Mouse (Mus musculus) testis, postnatal 10 days (tissue): ENCODE measurements around the gene Rpl5.

Source experiments
- DNase-seq: peaks from one replicate; pipeline ENCODE4 v3.0.0; 2021; ENCODE audit warnings: low spot score

The Rpl5 gene

DNA sequence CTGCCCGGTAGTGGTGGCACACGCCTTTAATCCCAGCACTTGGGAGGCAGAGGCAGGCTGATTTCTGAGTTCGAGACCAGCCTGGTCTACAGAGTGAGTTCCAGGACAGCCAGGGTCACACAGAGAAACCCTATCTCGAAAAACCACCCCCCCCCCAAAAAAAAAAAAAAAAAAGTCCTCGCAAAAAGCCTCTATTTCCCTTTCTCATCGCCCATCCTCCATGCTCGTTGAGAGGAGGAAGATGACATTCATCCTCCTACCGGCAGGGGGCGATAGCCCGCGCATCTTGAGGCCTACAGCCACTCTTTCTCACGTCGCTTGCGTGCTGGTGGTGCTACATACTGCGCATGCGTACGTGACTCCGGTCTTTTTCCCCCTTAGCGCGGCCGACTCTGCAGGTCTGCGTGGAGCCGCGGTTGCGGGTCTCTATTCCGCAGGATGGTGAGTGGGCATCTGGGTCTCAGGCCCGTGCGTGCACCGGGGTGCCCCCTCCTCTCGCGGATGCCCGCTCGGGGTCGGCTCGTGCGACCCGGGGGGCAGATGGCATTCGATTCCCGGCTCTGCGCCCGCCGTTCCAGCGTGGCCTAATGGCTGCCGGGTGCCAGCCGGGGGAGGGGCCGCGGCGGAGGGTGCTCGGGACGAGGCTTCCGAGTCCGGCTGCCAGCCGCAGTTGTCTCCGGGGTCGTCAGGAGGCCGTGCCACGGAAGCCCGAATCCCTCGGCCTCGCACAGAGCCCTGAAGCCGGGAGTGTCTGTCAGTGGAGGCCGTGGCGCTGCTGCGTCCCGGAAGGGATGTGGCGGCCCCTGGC lies at the start of gene Rpl5:
Gene Rpl5, plus strand, starts transcription at position 297 of the 808 bp plus-strand sequence.
- DNase-seq: peak; percentile 97

DNA sequence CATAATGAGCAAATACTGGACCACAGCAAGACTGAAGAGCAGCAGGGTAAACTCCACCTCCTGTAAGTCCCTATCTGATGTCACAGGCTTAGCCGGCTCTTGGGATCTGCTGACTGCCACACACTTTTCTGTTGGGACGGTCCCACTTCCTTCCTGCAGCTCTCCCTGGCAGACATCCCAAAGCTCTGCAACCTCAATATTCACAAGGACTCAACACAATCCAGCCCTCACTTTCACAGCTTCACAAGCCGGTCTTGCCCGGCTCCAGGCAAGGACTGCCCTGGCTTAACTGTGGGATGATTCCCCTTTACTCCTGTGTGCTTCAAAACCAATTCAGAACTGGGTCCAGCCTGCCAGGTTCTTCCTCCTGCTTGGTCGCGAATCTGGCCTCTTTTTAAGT lies 46.5 kb upstream of the Rpl5 start:
- no peak for DNase-seq

DNA sequence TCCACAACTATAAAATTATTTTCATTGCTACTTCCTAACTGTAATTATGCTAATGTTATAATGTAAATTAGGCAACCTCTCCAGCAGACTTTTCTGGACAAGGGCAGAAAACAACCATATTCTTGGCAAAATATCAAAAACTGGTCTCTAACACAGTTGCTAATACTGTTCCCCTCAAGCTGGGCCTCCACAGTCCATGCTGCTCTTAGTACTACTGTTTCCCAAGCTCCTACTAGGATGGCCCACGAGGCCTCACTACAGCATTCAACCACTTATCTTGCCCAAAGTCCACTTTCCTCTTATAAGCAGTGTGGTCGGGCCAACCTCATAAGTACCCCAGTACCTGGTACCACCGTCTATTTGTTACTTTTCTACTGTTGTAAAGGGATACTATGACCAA lies 45.7 kb upstream of the Rpl5 start:
- no peak for DNase-seq

DNA sequence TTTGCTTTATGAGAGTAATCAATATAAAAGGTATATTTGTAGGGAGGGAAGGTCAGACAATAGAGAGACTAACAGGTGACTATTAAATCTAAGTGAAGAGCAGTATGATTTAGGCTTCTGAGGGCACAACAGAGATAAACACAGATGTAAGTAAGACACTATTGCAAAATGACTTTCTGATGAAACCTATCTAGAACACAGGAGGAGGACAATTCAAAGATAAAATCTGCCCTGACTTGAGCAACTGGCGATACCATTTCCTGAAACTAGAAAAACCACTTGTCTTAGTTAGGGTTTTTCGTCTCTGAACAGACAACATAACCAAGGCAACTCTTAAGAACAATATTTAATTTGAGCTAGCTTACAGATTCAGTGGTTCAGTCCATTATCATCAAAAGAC lies 44.8 kb upstream of the Rpl5 start:
- no peak for DNase-seq

DNA sequence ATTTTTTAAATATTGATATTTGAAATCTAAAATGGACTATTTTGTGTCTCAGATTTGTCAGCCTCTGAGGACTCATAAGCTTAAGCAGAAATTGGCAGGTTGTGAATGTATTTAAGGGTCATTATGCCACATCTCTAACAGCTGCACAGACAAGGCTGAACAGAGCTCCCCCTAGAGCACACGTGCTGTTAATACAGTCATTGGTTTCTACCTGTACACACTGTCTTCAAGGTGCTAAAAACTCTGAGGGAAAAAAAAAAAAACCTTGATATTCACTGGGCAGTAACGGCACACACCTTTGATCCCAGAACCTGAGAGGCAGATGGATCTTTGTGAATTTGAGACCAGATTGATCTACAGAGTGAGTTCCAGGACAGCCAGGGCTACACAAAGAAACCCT lies 41.3 kb upstream of the Rpl5 start:
- DNase-seq: no peak

DNA sequence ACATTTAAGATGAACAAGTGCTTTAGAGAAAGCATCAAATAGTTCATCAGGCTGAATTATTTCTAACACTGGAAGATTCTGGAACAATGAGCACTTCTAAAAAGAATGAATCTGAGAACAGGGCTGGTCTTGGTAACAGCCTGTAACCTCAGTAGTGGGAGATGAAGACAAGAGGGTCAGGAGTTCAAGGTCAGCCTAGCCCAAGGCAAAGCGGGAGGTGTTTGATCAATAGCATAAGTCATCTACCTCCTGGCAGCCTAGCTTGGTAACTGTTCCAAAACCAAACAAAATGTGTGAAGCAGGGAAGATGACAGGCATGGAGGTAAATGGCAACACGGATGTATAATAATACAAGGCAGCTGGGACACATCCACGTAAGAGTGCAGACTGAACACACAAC lies 36.3 kb upstream of the Rpl5 start:
- no peak for DNase-seq

DNA sequence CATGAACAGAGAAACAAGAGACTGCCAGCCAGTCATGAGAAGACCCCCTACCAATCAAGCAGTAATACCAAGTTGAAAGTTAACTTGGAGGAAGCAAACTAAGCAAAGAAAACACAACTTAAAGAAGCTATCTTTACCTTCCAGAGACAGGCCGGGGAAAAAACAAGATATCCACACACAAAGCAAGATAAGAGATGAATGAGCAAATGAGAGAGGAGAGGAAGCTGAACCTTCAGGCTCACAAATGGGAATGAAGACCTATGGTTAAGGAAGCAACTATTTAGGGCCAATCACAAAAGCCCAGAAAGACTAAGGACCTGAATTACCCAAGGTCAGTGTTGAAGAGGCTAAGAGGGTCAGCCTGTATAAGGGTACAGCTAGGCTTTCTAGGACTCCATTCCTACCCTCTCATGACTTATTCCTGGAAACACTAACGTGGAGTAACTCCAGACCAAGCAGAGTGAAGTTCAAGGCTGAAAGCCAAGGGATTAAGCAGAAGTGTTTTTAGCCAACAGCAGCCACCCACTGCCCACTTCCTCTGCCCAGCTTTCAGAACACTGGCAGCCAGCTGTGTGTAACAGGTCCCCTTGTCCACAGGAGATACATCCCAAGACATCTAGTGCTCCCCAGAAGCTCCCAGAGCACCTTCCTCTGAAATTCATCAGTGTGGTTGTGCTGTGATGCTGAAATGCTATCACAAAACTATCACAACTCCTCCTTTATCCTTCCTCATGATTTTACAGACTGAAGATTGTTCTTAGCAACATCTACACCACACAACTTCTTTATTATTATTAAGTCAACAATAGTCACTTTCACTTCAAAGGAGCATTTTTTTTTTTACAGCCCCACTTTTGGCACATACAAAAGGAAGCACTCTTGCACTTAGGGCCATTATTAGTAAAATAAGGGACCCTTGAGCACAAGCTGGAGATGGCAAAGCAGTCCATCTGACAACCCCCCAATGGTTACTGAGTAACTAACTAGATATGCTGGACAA lies 33.9 kb upstream of the Rpl5 start:
- no peak for DNase-seq

DNA sequence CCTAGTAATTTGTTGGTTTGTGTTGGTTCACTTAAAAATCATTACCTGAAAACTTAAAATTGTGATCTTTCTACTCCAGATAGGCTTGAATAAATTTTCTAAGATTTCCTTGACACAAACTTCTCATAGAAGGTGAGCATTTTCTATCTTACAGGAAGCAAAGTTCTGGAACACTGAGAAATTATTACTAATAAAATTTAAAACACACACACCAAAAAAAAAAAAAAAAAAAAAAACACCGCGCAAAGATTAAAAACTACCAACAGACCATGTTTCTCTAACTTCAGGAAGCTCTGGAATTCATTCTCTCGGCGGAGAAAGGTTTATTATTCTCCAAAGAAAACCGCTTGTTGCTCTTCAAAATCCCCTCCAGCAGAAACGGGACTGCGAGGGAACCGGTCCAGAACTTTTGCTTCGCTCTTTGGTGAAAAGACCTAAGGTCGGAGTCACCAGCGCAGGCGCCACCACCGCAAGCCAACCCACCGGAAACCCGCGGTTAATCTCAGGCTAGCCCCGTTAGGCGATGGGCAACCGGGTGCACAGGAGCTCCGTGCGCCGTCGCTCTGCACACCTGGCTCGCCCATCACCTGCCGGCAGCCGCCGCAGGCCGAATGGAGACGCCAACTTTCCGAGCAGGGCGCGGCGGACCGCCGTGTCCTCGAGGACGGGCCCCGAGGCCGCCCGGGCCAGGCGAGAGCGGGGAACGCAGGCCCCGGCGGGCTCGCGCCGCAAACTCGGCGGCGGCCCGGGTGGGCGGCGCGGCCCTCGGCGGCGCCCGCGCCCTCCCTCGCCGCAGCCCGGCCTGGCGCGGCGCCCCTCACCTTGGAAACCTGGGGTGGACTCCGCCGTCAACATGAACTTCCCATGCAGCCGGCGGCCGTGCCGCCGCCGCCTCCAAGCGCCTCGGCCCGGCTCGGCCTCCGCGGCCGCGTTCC lies 32.1 kb upstream of the Rpl5 start:
- DNase-seq: peak; percentile 69

DNA sequence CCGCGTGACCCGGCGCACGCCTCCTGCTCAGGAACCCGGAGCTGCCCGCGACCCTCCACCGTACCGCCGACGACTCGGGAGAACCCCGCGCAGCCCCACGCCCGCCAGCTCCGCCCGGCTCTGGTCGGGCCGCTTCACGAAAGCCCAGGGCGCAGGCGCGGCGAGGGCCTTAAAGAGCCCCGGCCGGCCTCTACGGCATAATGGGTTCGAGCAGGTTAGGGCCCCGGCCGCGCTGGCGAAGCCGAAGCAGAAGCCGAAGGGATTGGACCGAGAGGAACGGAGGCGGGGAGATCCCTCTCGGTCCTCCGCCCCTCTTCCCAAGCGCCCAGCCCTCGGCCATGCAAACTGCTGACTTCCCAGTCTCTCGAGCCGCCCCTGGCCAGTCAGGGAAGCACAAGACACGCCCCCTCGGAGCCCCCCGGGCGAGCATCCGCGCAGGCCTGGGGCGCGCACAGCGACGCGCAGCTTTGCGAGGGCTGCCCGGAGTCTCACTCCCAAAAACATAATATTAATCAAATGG lies 31.3 kb upstream of the Rpl5 start:
- peak; percentile 90 for DNase-seq

DNA sequence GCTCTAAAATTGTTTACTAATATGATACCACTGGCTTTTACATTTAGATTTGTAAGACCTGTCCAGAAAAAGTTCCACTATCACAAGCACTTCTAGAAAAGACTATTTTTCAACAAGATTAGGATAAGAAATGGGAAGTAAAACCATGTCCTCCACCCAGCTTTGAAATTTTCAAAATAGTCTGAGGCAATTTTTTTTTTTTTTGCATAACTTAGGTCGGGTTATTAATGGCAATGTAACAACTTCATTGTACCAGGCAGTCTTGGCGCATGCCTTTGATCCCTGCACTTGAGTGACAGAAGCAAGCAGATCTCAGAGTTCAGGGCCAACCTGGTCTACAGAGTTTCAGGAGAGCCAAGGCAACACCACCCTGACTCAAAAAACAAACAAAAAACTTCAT lies 30.6 kb upstream of the Rpl5 start:
- DNase-seq: no peak

DNA sequence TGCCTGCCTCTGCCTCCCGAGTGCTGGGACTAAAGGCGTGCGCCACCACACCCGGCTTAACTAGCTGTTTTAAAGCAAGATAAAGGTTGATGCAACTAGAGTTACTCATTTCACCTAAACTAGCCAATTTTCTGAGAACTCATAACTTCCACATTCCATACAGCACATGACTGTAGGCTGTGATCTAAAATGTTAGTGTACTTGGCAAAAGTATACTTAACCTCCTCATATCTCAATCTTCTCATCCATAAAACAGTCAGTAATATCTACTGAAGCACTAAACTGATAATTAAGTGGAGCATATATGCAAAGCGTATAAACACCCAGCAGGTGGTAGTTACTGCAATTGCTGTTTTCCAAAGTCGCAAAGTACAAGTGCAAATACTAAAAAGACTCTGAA lies 27.0 kb upstream of the Rpl5 start:
- no peak for DNase-seq

DNA sequence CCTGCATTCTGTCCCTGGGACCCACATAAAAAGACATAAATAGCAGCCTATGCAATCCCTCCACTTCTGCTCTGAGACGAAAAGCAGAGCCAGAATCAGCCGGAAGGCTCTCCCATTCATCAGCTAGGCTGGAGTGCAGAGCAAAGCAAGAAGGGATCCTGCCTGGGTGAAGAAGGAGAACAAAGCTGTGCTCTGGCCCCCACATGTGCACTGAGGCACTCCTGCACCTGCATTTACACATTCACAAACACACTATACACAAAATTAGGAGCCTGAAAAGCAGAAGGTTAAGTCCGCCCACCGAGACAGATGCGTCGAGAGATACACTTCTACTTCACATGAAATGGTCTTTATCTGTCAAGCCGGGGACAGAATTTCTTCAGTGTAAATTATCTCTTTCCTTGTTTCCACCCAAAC lies 26.4 kb upstream of the Rpl5 start:
- no peak for DNase-seq

DNA sequence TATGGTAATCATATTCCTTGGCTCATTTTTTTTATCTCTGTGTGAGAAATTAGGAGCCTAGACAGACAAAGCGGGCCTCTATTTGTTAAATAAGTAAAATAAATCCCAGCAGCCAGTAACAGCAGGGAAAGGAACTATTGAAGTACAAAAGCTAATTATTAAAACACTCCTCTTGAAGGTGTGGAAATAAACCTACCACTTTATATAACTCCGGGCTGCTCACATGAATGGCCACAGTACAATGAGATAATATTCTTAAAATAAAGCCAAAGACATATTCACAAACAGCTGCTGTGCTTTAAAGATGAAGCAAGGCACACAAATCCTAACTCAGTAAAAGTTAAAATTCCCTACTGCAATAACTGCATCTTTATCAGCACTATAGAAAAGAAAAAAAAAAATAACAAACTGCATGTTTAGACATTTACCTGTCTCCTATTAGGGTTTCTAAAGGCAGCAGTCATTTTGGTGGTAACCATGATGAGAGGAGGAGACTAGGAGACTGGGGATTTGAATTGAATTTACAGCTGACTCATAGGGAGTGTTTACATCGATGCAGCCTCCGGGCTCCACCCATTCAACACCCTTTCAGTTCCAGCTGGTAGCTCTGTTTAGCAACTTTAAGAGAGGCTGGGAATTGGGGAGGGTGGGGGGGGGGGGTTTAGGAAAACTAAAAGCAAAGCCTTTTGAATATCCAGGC lies 25.6 kb upstream of the Rpl5 start, which contains the start of gene Evi5:
Gene Evi5, minus strand, starts transcription at position 547 of the 700 bp plus-strand sequence.
- DNase-seq: no peak

DNA sequence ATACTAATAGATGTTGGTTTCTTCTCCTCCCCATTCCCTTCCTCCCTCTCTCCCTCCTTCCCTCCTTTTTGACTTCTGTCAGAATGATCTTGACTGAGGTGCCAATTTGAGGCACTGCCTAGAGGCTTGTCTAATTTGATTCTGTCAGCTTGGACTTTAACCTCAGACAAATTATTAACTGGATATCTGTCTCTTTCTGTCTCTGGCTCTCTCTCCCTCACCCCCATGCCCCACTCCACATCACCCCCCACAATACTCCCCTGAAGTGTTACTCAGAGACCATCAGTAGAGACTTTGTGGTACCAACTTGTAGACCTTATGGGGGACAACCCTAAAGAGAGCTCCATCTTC lies 25.1 kb upstream of the Rpl5 start:
- no peak for DNase-seq

DNA sequence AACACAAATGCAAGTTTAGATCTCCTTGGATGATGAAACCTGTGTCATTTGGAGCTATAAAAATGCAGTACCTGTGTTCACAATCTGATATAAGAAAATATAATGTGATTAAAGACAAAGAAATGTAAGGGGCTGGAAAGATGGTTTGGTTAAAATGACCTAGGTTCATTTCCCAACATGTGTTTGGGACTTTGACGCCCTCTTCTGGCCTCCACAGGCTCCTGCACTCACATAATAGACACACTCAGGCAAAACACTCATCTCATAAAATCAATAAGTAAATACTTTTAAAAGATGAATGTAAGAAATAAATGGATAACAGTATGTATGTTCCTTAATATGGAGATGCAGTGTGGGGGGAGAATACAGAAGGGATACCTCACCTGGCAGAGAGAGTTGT lies 23.2 kb upstream of the Rpl5 start:
- DNase-seq: no peak

DNA sequence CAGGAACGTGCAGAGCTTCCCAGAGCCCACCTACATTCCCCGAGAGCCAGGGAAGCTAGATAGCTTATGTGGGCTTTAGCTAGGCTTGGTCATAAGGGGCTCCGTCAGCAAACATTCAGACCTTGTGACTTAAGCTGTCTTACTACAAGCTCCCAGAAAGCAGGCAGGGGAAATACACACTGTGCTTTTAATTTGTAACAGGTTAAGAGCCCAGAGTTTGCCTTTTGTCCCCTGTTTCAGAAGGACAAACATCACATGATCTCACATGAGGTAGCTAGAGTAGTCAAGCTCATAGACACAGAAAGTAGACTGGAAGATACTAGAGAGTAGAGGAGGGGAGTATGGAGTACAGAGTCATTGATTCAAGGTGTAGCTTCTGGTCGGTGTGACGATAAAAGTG lies 19.6 kb upstream of the Rpl5 start:
- DNase-seq: no peak

DNA sequence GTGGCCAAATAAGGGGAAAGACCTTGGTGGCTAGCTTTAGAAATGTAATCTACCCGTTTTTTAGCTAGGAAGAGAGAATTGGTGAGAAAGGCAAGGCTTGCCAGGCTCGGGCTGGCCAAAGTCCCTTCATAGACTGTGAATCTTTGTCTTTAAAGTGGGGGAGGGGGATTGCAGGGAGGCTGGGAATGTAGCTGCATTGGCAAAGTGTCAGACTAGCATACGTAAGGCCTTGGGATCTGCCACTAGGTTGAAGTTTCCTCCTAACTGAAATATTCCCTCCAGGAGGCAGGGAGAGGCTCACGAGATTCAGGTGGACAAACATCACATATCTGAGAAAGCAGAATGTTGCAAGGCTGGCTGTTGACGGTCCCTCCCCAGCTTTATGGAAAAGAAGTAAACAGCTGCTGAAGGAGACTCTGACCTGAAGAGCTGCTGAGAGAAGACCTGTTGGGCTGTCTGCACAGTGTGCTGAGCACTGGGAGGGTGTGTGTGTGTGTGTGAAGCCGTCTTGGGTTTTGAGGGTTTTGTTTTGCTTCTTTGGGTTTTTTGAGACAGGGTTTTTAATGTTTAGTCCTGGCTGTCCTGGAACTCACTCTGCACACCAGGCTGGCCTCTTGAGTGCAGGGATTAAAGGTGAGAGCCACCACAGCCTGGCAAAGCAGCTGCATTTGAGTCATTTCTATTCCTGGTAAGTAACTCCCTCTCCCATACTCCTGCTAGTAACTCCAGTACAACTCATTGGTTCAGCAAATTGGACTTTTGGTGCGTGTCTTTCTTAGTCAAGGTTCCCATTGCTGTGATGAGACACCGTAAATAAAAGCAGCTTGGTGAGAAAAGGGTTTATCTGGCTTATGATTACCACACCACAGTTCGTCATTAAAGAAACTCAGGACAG lies 10.1 kb upstream of the Rpl5 start:
- DNase-seq: no peak

DNA sequence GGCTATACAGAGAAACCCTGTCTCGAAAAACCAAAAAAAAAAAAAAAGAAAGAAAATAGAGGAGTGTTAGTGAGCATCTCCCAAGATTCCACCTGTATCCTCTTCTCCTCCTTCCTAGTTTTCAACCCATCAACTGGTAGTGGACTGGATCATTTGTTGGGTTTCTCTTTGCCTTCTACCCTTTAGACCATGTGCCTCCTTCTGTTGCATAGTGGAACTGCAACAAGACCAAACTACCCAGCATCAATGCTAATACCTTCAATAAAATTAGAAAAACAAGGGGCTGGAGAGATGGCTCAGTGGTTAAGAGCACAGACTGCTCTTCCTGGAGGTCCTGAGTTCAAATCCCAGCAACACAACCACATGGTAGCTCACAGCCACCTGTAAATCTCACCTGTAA lies 8.8 kb upstream of the Rpl5 start:
- peak; percentile 60 for DNase-seq

DNA sequence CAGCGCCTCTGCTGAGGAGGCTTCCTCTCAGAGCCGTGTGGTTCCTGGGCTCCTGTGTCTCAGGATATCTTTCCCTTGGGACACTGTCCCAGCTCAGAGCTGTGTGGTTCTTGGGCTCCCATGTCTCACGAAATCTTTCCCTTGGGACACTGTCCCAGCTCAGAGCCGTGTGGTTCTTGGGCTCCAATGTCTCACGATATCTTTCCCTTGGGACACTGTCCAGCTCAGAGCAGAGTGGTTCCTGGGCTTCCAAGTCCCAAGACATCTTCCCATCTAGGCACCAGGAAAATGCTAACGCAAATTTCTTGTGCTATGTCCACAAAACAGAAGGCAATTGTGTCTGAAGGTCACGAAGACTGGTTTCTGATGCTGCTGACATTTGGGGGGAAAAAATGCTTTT lies 5.6 kb upstream of the Rpl5 start:
- no peak for DNase-seq

DNA sequence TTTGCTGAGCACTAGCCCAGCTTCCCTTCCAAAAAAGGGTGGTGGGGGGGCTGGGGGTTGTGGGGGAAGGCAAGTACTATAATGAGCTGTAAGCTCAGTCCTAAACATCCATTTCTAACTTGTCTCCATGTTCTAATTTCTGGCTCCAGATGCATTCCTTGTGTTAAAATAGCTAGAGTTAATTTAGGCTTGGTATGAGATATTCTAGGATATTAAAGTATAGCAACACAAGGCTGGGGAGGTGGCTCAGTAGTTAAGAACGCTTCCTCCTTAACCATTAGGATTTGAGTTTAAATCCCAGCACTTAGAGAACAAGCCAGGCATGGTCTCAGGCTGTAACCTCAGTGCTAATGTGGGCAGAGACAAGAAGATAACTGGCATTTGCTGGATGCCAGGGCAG lies 4.0 kb upstream of the Rpl5 start:
- DNase-seq: no peak
